Mouse (Mus musculus): ENCODE data around the gene Cmtm7. TPM values are rescaled to one million over a fixed set of nuclear protein-coding genes. Genes with fewer than 3 reads are reported as not detected.

The Cmtm7 gene
- 104 TPM in 2 replicates for polyA plus RNA-seq (2016; fragmentation: Nextera tagmentation; extraction: Ambion mirVana)

DNA sequence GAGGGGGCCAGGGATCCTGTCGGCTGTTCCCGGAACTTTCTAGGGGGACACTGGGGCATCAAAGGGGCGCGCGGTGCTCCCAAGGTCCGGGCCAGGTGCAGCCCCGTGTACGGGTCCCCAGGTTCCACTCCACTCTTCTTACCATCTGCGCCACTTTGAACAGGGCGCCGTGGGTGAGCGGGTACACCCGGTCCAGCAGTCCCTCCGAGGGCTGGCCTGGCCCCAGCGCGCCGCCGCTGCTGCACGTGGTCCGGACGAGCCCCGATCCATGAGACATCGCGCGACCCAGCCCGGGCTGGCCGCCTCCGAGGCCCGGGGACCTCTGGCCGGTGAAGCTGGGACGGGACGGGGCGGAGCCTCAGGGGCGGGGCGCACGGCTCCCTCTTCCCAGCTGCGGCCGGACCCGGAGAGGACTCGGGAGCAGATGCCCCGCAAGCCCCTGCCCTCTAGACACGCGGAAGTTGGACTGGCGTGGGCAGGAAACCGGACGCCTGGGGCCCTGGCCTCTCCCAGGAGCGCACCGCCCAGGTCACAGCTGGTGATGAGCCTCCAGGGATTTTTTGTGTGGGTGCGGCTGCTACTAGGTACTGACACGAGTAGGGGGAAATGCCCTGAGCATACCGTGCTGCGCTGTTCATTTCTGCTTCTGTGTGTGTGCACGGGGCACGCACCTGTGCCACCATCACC is at the start of gene Cmtm7:
Gene Cmtm7 (minus strand): TSS at position 331 of the 687 bp plus-strand sequence.
- Histone ChIP-seq H3K4me3 (peak within 1 kb of the TSS; percentile 63), H3K9ac (peak within 1 kb of the TSS; percentile 84), H3K9me3 (replicated peaks) (no peaks in the 10 kb centered on the region), H3K4me2 (peak within 1 kb of the TSS; percentile 77), H3K27me3 (replicated peaks) (no peaks in the 10 kb centered on the region), H3K36me3 (no peaks in the 10 kb centered on the region), H3K4me1 (replicated peaks) (peaks cover 25% of the 10 kb centered on the region), H3K27ac (ENCODE audit: poor library complexity, severe bottlenecking) (peak within 1 kb of the TSS; percentile 85)
- ATAC-seq (ENCODE audit: insufficient number of reproducible peaks, low FRiP score), result peak; percentile 85
- 1% methylated on average over 53 of the region's 54 CpGs for WGBS

GRCm38 (mm10) chr9:114830351-114830750 is 48.7 kb upstream of the Cmtm7 start:
- H3K9me3 ChIP-seq (replicated peaks), result 0 out of 2 replicates have a peak, but pooled peaks cover 4% of the 10 kb centered on the region
- no peak overlapping the region for H3K27ac ChIP-seq (ENCODE audit: poor library complexity, severe bottlenecking)
- no peak for ATAC-seq (ENCODE audit: insufficient number of reproducible peaks, low FRiP score)
- WGBS, result 54% methylated on average over 7 of the region's 7 CpGs
- no peaks in the 10 kb centered on the region for H3K36me3 ChIP-seq
- H3K4me2 ChIP-seq, result no peak overlapping the region
- H3K9ac ChIP-seq, result no peak overlapping the region
- H3K4me3 ChIP-seq, result no peak overlapping the region
- no peaks in the 10 kb centered on the region for H3K27me3 ChIP-seq (replicated peaks)
- H3K4me1 ChIP-seq (replicated peaks), result peaks cover 12% of the 10 kb centered on the region

- ATAC-seq (ENCODE audit: insufficient number of reproducible peaks, low FRiP score), result no peak
Measured at GRCm38 (mm10) chr9:114829669-114830068, 48.0 kb upstream of the Cmtm7 start.

GRCm38 (mm10) chr9:114828377-114828776 is 46.7 kb upstream of the Cmtm7 start:
- no peak overlapping the region for H3K4me2 ChIP-seq
- no peaks in the 10 kb centered on the region for H3K27me3 ChIP-seq (replicated peaks)
- no peak overlapping the region for H3K27ac ChIP-seq (ENCODE audit: poor library complexity, severe bottlenecking)
- H3K9ac ChIP-seq, result no peak overlapping the region
- 93% methylated on average over 6 of the region's 6 CpGs for whole genome bisulfite sequencing
- peaks cover 12% of the 10 kb centered on the region for H3K4me1 ChIP-seq (replicated peaks)
- no peak overlapping the region for H3K4me3 ChIP-seq
- 0 out of 2 replicates have a peak, but pooled peaks cover 4% of the 10 kb centered on the region for H3K9me3 ChIP-seq (replicated peaks)
- no peaks in the 10 kb centered on the region for H3K36me3 ChIP-seq
- ATAC-seq (ENCODE audit: insufficient number of reproducible peaks, low FRiP score), result no peak

More at GRCm38 (mm10) chr9:114829669-114830068, 48.0 kb upstream of the Cmtm7 start:
- Histone ChIP-seq H3K4me1 (replicated peaks) (peaks cover 12% of the 10 kb centered on the region), H3K4me2 (no peak overlapping the region), H3K36me3 (no peaks in the 10 kb centered on the region), H3K4me3 (no peak overlapping the region), H3K27ac (ENCODE audit: poor library complexity, severe bottlenecking) (no peak overlapping the region), H3K9me3 (replicated peaks) (0 out of 2 replicates have a peak, but pooled peaks cover 4% of the 10 kb centered on the region), H3K9ac (no peak overlapping the region), H3K27me3 (replicated peaks) (no peaks in the 10 kb centered on the region)
- 84% methylated on average over 8 of the region's 8 CpGs for WGBS

GRCm38 (mm10) chr9:114827242-114827852 is 45.7 kb upstream of the Cmtm7 start:
- H3K9ac ChIP-seq, result no peak overlapping the region
- 0 out of 2 replicates have a peak, but pooled peaks cover 4% of the 10 kb centered on the region for H3K9me3 ChIP-seq (replicated peaks)
- no peak overlapping the region for H3K27ac ChIP-seq (ENCODE audit: poor library complexity, severe bottlenecking)
- whole genome bisulfite sequencing, result 47% methylated on average over 1 of the region's 1 CpGs
- no peak overlapping the region for H3K4me2 ChIP-seq
- H3K27me3 ChIP-seq (replicated peaks), result no peaks in the 10 kb centered on the region
- H3K36me3 ChIP-seq, result no peaks in the 10 kb centered on the region
- no peak for ATAC-seq (ENCODE audit: insufficient number of reproducible peaks, low FRiP score)
- H3K4me1 ChIP-seq (replicated peaks), result peaks cover 12% of the 10 kb centered on the region
- no peak overlapping the region for H3K4me3 ChIP-seq

- no peak overlapping the region for H3K9ac ChIP-seq
- H3K27me3 ChIP-seq (replicated peaks), result no peaks in the 10 kb centered on the region
- H3K27ac ChIP-seq (ENCODE audit: poor library complexity, severe bottlenecking), result no peak overlapping the region
- H3K4me2 ChIP-seq, result no peak overlapping the region
- H3K9me3 ChIP-seq (replicated peaks), result 0 out of 2 replicates have a peak, but pooled peaks cover 4% of the 10 kb centered on the region
- peaks cover 12% of the 10 kb centered on the region for H3K4me1 ChIP-seq (replicated peaks)
- no peaks in the 10 kb centered on the region for H3K36me3 ChIP-seq
- no peak overlapping the region for H3K4me3 ChIP-seq
- WGBS, result 88% methylated on average over 7 of the region's 7 CpGs
- ATAC-seq (ENCODE audit: insufficient number of reproducible peaks, low FRiP score), result no peak
Measured at GRCm38 (mm10) chr9:114824166-114824565, 42.5 kb upstream of the Cmtm7 start.

DNA sequence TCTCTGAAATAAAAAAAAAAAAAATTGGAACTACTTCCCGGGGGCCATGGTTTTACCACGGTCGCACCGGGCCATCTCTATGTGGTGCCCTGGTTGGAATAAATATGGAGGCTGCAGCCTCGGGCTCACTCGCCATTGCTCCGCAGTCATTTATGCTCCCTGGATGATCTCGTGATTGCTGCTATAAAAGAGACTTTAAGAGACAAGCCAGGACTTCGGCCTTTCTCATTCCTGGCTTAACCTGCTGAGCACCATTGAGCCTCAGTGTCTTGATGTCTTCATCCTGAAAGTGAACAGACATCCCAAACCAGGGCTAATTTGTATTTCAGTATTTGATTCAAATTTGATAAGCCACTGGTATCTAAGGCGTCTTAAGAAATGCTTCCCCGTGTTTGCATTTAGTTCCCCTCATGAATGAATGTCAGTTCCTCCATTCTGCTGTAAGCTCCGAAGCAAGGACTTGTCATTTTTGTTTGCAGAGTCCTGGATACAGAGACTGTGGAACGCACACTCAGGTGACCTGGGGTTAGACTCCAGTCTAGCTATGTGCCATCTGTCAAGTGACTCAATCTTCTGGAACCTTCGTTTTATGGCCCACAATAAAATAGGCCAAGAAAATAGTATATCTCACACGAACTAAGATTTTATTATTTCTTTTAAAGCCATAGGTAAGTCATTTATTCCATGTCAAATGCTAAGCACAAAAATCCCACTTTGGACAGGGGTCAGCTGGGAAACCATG is 40.1 kb upstream of the Cmtm7 start:
- H3K9ac ChIP-seq, result no peak overlapping the region
- WGBS, result 84% methylated on average over 15 of the region's 15 CpGs

DNA sequence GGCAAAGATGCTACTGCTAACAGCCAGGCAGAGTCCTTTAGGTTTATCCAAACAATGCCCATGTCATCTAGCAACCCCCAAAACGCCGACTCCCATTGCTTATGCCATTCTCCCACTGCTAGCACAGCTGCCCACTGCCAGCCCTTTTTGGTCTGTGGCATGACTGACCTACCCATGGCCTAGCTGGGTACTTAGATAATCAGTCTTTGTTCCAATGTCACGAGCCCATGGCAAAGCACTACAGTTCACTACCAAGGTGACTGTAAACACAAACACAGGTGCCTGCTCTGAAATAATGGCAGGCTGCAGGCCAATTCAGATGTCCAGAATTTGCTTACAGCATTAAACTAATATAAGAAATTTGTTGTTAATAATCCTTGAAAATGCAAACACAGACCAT is 37.3 kb upstream of the Cmtm7 start:
- no peak overlapping the region for H3K27ac ChIP-seq (ENCODE audit: poor library complexity, severe bottlenecking)
- H3K4me2 ChIP-seq, result no peak overlapping the region
- no peaks in the 10 kb centered on the region for H3K36me3 ChIP-seq
- H3K27me3 ChIP-seq (replicated peaks), result no peaks in the 10 kb centered on the region
- WGBS, result 76% methylated on average over 3 of the region's 3 CpGs
- ATAC-seq (ENCODE audit: insufficient number of reproducible peaks, low FRiP score), result no peak
- H3K9ac ChIP-seq, result no peak overlapping the region
- no peak overlapping the region for H3K4me3 ChIP-seq
- H3K9me3 ChIP-seq (replicated peaks), result 0 out of 2 replicates have a peak, but pooled peaks cover 3% of the 10 kb centered on the region
- no peaks in the 10 kb centered on the region for H3K4me1 ChIP-seq (replicated peaks)

More for the DNA sequence above, 40.1 kb upstream of the Cmtm7 start:
- Histone ChIP-seq H3K4me3 (no peak overlapping the region), H3K4me2 (no peak overlapping the region), H3K27me3 (replicated peaks) (no peaks in the 10 kb centered on the region), H3K4me1 (replicated peaks) (no peaks in the 10 kb centered on the region), H3K9me3 (replicated peaks) (no peaks in the 10 kb centered on the region), H3K36me3 (no peaks in the 10 kb centered on the region), H3K27ac (ENCODE audit: poor library complexity, severe bottlenecking) (no peak overlapping the region)
- no peak for ATAC-seq (ENCODE audit: insufficient number of reproducible peaks, low FRiP score)

DNA sequence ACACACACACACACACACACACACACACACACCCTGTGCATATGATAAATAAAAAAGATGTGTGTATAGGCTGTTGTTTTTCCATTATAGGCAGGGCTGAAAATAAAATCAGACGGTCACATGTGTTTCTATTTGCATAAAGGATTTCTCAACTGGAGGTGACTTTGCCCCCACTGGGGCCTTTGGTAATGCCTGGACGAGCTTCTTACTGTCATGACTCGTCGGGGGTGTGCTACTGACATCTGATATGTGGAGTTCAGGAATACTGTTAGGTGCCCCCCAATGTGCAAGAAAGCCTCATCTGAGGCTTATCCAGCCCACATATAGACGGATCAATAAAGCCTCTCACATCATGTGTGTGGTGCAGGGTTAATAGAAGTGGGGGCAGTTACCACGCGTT is 35.4 kb upstream of the Cmtm7 start:
- H3K4me2 ChIP-seq, result no peak overlapping the region
- ATAC-seq (ENCODE audit: insufficient number of reproducible peaks, low FRiP score), result no peak
- no peak overlapping the region for H3K9ac ChIP-seq
- no peak overlapping the region for H3K27ac ChIP-seq (ENCODE audit: poor library complexity, severe bottlenecking)
- 0 out of 2 replicates have a peak, but pooled peaks cover 4% of the 10 kb centered on the region for H3K9me3 ChIP-seq (replicated peaks)
- H3K4me1 ChIP-seq (replicated peaks), result no peaks in the 10 kb centered on the region
- H3K27me3 ChIP-seq (replicated peaks), result no peaks in the 10 kb centered on the region
- 78% methylated on average over 7 of the region's 7 CpGs for WGBS
- no peaks in the 10 kb centered on the region for H3K36me3 ChIP-seq
- H3K4me3 ChIP-seq, result no peak overlapping the region

DNA sequence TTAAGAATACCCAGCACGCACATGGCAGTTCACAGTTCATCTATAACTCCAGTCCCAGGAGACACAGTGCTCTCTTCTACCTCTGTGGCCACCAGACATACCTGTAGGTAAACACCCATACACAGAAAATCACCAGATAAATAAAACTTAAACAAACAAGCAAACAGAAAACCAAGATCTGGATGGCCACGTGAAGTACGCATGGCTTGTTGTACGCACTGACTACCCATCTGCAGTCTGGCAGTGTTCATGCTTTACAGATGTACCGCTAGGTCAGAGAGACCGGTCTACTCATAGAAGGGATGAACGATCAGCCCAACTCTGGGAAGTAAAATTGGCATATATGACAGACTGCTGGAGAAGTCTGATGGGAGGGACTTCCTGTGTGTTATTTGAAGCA is 34.5 kb upstream of the Cmtm7 start:
- Histone ChIP-seq H3K9ac (no peak overlapping the region), H3K27me3 (replicated peaks) (no peaks in the 10 kb centered on the region), H3K9me3 (replicated peaks) (0 out of 2 replicates have a peak, but pooled peaks cover 4% of the 10 kb centered on the region), H3K36me3 (no peaks in the 10 kb centered on the region), H3K4me3 (no peak overlapping the region), H3K27ac (ENCODE audit: poor library complexity, severe bottlenecking) (no peak overlapping the region), H3K4me2 (no peak overlapping the region), H3K4me1 (replicated peaks) (no peaks in the 10 kb centered on the region)
- 88% methylated on average over 7 of the region's 7 CpGs for WGBS
- ATAC-seq (ENCODE audit: insufficient number of reproducible peaks, low FRiP score), result no peak

- H3K4me2 ChIP-seq, result no peak overlapping the region
- no peaks in the 10 kb centered on the region for H3K4me1 ChIP-seq (replicated peaks)
- H3K27ac ChIP-seq (ENCODE audit: poor library complexity, severe bottlenecking), result no peak overlapping the region
- no peak overlapping the region for H3K4me3 ChIP-seq
- WGBS, result 68% methylated on average over 4 of the region's 4 CpGs
- no peak for ATAC-seq (ENCODE audit: insufficient number of reproducible peaks, low FRiP score)
- 0 out of 2 replicates have a peak, but pooled peaks cover 4% of the 10 kb centered on the region for H3K9me3 ChIP-seq (replicated peaks)
- no peaks in the 10 kb centered on the region for H3K27me3 ChIP-seq (replicated peaks)
- H3K9ac ChIP-seq, result no peak overlapping the region
- no peaks in the 10 kb centered on the region for H3K36me3 ChIP-seq
Measured at GRCm38 (mm10) chr9:114815315-114815714, 33.7 kb upstream of the Cmtm7 start.

Measured in heart, embryonic 12.5 days (tissue).